Mouse (Mus musculus) 416B (cell line): ENCODE data around the gene Adat3.
"Not testable (repeated sequence)": the region's sequence is repeated elsewhere in the genome, so short reads cannot be mapped to it uniquely, and the experiment has no call there.

Experiments used
- DNase-seq: peaks from one replicate; pipeline ENCODE4 v3.0.0; 2011; ENCODE audit warnings: low read depth

Gene Adat3

DNA sequence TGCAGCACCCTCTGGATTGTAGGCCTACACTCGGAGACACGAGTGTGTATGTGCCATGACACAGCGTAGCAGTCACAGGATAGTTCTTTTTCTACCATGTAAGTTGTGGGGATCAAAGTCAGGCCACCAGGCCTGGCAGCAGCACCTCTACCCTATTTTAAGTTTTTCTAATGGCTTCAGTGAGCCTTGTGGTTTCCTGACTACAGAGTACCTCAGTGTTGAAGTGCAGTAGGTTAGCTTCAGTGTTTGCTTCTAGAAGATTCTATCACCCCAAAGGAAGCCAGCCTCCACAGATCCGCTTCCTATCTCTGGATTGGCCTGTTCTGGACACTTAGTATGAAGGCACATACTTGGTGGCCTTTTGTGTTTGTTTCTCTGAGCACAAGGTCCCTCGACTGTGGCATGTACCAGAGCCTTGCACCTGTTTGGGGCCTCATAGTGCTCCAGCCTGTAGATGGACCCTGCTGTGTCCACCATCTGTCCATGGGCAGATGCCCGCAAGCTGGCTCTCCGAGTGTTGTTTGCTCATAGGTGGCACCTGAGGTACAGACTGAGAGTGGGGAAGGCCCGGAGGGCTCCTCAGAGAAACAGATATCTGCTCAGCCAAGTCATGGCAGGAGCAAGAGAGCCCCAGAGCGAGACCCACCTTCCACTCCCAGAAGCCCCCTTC, 7.6 kb downstream of the Adat3 start:
- peak; percentile 21 for DNase-seq

DNA sequence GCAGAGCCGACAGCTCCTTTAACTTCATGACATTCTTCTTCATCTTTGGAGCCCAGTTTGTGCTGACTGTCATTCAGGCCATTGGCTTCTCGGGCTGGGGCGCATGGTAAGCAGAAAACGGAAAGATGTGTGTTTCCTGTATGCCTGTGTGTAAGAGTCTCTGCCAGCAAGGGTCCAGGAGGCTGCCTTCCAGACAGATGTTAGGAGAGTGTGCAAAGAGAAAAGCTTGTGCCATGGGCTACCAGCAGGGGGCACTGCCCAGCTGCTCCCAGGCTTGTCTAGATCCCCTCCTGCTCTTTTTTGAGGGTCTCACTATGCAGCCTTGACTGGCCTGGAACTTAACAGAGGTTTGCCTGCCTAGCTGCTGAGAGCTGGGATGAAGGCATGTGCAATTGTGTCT, 8.3 kb downstream of the Adat3 start:
- peak; percentile 76 for DNase-seq

DNA sequence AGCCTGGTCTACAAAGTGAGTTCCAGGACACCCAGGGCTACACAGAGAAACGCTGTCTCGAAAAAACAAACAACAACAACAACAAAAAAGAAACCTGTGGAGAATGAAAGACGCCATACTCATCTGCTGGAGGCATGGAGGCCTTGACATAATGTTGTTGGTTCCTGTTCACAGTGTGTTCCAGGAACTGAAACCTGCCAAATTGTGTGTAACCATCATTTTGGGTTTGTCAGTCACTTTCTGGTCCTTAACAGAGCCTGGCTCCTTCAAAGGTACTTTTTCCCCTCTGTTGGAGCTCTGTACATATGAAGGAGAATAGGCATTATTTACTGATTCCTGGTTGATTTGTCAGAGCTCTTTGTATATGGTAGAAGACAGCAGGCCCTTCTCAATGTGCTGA, 9.2 kb downstream of the Adat3 start:
- DNase-seq, result no peak

DNA sequence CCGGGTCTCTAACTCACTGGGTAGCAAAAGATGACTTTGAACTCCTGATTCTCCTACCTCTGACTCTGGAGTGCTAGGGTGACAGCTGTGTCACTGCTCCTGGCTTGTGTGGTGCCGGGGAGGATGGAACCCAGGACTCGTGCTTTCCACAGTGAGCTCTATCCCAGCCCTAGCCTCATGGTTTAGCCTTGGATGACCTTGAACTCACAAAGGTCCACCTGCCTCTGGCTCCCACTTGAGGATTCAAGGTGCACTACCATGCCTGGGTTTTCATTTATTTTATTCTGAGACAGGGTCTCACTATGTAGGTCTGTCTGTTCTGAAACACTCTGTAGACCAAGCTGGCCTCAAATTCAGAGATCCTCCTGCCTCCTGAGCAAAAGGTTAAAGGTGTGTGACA, 11.1 kb downstream of the Adat3 start:
- DNase-seq, result no peak

DNA sequence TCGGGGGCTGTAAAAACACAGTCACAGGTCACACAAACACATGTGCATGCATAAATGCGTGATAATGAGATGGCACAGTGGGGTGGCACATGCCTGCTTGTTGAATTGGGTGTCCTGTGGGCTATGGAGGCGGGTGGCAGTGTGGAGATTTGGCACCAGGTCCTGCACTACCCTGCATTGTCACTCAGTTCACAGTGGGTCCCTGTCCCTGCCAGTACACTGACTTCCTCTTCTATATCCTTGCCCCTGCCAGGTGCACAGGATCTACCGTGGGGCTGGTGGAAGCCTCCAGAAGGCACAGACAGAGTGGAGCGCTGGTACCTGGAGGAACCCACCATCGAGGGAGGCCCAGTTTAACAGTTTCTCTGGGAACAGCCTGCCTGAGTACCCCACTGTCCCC, 11.7 kb downstream of the Adat3 start:
- no peak for DNase-seq

DNA sequence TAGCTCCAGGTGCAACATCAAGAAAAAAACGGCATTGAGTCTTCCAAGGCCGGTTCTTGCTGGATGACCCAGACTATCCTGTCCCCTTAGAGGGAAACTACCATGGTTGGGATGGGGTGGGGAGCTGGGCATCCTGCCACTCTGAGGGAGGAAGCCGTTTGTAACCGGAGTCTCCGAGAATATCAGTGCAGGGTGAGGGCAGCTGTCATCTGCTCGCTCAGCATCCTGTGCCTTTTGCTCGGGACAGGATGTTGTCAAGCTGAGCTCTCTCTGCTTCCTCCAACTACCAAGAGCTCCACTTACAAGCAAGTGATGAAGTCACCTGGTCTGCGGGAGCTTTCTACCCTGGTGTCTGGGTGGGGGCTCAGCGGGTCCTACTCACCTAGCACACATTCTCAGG, 15.5 kb downstream of the Adat3 start:
- peak; percentile 82 for DNase-seq

DNA sequence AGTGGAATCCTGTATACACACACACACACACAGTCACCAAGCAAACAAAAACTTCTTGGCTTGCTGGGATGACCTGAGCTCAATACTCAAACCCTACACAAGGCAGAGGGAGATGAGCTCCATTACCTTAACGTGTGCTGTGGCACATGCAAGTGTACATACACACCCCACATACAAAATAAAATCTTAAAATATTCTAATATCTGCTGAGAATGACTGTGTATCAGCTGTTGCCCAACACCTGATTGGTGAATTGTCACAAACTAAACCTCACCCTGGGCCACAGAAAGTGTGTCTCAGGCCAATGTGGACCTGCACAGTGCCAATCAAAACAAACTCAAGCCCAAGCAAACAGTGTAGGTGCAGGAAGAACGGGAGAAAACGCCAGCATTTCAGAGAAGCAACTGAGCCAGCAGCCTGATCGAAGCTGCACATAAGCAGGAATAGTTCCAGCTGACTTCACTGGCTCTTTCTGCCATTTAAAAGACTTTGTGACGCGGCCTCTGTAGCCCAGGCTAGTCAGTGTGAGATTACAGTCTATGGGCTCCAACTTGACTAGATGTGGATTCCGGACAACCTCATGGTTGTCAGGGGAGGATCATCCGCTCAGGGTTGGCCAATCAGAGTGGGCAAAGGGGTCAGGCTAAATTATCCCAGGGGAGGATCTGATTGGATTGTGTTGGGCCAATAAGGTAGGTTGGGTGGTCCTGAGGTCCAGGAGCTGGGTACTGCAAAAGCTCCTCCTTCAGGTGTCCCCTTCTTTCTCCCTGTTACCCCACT, 17.0 kb downstream of the Adat3 start:
- no peak for DNase-seq

DNA sequence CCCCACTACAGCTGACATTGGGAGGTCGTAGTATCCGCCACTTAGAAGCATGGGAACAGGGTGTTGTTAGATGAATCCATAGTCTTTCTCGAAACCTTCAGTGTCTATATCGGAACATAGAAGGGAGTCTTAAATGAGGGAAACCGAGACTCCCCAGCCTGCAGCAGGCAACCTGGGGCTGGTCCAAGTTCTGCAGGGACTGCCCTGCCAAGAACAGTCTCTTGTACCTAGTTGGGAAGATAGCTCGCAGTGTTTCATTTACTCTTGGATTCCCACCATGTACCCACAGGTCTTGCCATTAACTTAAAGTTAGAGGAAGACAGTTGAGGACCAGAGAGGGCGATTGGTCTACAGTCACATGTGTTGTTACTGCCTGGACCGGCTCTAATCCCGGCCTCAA, 17.7 kb downstream of the Adat3 start:
- no peak for DNase-seq

DNA sequence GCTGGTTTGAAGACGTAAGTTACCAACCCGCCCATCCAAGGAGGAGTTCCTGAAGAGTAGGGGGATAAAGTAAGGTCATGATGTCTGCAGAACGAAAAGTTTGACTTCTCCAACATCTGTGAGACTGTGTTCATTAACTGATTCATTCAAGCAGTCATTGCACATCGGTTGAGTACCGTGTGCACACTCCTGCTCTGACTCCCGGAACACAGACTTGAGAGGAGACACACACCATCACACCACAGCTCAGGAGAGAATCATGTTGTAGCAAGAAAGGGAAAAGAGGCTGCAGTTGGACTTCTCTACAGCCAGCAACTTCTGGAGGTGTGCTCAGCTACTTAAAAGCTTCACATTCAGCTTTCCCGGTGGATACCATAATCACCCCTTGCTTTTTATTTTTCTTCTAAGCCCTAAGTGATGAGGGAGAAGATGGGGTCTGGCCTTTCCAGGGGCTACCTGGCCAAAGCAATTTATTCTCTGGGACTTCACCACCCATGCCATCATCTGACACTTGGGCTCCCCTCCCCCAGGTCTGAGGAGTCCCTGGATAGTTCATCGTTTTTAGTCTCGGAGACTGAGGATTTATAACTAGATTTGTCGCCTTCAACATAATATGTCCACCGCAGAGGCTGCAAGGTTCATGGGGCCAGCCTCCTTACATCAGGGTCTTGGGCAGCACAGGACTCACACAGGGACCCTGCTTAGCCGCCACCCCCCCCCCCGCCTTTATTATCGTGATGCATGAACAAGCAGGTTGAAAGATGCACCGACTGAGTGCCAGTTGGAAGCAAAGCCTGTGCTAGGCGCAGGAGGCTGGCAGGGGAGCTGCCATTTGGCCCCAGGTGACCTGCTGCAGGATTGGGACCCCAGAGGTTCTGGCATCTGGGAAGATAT, 18.4 kb downstream of the Adat3 start:
- DNase-seq, result no peak

DNA sequence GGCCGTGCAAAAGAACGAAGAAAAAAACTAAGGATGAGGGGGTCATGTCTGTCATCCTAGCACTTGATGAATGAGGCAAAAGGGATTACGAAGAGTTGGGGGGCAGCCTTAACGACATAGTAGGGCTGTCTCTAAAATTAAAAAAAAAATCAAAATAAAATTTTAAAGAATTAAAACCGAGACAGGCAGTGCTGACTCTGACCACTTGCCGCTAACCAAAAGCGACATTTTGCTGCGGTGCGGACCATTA, 18.9 kb downstream of the Adat3 start:
- DNase-seq, result no peak

DNA sequence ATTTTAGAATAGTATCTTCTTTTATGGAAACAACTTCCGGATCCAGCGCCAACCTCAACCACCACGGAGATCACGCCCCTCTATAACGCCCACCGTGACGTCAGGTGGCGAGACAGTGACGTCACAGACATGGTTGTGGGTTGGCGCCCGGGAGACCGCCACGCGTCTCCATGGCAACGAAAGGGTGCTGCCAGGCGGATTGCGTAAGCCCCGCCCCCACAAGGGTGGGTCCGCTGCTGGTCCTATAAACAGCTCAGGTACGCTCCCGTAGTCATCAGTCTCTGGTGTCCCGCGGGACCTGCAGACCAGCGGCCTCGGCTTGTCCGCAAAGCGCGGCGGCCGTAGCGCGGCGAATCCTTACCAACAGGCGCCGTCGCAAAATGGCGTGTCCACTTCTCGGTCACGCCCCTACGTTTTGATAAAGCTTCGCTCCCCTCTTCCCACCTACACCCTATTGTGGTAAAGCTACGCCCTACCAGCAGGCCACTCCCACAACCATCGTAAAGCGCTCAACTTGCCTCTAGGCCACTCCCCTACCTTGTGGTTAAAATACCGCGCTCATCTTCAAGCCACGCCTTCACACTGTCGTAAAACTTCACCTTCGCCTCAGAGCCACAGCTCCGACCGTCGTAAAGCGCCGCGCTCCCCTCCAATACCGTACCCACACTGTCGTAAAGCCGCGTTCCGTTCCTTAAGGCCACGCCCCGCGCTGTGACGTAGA, 19.4 kb downstream of the Adat3 start:
- DNase-seq, result peak; percentile 100

DNA sequence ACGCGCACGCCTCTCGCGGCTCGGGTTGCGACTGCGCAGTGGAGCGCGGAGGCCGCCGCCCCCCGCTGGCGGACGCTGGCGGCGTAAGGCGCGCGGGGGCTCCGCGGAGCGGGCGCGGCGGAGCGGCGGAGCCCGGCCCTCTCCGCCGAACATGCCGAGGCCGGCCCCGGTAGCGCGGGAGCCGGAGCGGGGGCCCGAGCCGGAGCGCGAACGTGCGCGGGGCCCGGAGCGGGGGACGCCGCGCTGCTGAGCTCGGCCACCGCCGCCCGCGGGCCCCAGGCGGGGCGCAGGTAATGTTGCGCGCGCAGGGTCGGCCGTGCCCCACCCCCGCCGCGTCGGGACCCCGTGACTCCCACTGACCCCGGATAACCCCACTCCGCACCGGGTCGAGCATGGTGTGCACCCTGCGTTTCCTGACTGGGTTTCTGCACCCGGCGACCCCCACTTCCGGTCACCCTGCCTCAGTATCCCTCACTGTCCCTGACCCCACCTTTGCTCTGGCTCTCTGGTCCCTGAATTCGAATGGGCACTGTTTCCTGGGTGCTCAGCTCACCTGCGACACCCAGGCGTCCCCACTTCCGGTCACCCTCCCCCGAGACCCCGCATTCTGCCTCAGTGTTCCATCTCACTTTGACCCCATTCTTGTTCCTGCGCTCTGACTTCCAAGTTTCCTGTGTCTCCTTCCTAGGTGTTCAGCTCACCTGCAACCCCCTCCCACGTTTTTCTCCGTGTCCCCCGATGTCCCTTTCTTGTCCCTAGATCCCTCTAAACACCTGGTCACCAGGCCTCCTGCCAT, 20.2 kb downstream of the Adat3 start, which contains the start of gene Csnk1g2:
TSS of gene Csnk1g2 (plus strand) at position 178 of the 796 bp plus-strand sequence.
- DNase-seq, result peak; percentile 46

DNA sequence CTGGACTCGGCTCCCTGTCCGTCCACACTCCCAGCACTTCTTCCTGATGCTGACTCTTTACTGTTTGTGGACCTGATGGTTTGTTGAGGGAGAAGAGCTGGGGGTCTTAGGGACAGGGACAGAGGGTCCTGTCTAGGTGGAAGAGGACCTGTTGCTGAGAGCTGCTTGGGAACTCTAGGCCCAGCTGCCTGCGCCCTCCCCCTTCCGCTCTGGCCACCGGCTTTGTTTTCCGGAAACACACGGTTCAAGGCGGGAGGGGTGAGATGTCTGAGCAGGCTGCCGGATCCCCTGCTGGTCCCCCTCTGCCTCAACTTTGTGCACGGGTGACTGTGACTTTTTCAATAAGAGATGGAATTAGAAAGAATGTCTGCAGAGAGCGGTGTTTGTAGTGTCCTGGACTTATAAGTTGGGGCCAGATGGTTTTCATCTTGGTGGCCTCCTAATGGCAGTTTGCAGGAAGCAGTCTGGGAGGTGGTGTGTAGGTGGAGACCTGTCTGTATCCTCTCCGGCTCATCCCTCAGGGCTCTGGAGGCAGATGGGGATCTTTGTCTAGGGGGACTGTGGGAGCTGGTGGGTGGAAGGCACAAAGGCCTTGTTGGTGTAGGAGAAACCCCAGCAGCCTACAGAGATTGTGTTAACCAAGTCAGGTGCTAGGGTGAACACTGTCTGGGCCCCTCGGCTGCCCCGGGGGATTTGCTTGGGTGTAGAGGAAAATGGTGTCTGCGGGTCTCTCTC, 20.9 kb downstream of the Adat3 start:
- DNase-seq, result peak; percentile 80

DNA sequence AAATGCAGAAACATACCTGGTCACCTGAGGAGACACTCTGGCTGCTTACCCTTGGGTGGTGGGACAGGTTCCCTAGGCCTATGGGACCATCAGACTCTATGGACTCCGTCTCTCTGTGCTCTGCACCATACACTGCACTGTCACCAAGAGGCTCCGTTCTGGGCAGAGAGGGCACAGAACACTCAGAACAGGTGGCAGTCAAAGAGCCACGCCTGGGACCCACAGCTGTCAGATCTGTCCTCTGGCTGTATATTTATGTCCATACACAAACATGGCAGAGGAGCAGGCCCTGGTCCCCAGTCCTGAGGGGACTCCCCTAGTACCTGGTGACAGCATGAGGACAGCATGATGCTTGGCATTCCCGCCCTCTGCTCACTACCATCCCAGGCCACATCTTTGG, 23.1 kb downstream of the Adat3 start:
- no peak for DNase-seq

DNA sequence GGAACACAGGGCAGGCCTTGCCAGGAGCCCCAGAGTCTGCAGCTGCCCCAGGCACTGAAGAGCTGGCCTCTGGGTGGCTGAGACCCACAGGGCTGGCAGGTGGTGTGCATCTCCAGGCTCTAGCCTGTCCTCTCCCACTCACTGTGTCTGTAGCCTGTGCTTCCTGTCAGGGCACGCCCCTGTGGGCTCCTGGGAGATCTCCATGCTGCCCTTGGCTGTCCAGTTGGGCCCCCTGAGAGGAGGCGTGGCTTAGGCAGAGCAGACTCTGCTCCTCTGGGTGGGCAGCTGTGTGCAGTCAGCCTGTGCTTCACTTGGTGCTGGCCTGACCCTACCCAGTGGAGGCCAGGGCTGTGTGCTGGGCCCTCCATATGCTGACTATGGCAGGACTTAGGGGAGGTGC, 25.0 kb downstream of the Adat3 start:
- DNase-seq, result no peak

DNA sequence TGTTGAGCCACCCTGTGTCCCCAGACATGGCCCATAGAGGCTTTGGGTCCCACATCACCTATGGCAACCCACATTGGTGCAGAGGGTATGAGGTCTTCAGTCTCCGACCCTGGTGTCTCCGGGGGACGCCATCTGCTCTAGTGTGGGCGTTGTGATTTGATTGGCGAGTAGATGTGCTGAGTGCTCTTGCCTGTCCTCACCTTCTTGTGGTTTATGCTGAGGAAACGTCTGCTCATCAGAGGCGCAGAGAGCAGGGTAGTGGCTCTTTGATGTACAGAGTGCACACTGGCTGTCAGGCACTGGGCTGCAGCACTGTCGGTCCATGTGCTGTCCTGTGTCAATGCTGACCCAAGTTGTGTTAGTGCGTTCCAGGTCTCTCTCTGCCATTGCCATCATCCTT, 26.2 kb downstream of the Adat3 start:
- no peak for DNase-seq

DNA sequence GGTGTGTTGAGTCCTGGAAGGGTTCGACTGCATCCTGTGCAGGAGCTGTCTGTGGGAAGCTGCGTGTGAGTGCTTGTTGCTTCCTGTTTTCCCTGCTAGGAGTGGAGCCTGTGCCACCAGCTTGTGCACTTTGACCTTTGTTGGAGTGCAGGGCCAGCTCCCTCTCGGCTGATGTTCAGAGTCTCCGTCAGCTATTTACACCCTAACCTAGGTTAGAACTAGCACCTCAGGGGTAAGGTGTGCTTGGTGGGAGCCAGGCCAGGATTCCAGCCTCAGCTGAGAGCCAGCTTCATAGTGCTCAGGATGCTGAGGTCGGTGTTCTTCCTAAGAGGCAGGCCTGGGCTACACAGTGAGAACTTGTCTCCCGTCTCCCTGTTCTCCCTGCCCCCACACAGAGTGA, 32.7 kb downstream of the Adat3 start:
- DNase-seq, result no peak

DNA sequence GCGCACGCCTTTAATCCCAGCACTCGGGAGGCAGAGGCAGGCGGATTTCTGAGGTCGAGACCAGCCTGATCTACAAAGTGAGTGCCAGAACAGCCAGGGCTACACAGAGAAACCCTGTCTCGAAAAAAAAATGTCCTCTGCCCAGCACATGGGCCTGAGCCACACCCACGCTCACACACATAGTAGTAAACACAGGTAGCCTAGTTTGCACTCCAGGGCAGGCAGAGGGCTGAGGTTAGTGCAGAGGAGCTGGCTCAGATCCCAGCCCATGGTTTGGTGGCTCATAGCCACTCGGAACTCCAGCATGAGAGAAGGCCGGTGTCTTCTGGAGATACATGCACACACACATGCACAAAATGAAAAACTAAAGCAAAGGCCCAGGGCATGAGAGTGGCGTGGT, 44.3 kb downstream of the Adat3 start:
- DNase-seq, result no peak

DNA sequence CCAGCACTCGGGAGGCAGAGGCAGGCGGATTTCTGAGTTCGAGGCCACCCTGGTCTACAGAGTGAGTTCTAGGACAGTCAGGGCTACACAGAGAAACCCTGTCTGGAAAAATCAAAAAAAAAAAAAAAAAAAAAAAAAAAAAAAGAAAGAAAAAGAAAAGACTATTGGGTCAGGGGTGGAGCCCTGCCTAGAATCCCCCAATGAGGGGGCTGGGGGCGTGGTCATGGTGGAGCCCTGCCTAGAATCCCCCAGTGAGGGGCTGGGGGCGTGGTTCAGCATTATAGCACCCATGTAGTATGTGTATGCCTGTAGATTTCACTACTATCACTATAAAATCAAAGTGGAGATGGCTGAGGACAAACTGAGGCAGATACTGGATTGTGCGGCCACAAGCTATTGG, 47.2 kb downstream of the Adat3 start:
- DNase-seq, result not testable (repeated sequence)

DNA sequence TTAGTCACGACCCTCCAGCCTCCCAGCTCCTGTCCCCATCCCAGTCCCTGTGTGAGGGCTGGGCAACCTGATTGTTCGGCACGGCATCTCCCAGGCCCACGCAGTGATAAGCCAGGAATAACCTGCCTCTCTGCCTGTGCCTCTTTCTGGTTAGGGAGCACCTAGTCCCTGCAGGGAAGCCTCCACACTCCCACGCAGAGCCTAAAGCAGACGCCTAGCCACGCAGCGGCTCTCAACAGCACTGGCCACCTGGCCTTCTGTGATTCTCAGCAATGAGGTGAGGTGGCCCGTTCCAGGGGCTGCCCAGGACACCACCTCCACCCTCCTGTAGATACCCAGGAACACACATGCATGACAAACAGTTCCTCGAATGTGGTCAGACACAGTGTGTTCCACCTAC, 47.7 kb downstream of the Adat3 start:
- DNase-seq, result no peak
